Mouse (Mus musculus): ENCODE results near the gene Rimklb. TPM values are rescaled to one million over a fixed set of nuclear protein-coding genes. Genes with fewer than 3 reads are reported as not detected.
"Not testable (repeated sequence)": the region's sequence is repeated elsewhere in the genome, so short reads cannot be mapped to it uniquely, and the experiment has no call there.

Rimklb gene
- total and polyA plus RNA-seq, 3 experiments: 0.04 TPM; not detected in 2

- Histone ChIP-seq H3K4me3 (no peak overlapping the region), H3K4me1 (ENCODE audit: control insufficient read depth, insufficient read depth, low read length) (no peaks in the 10 kb centered on the region), H3K36me3 (ENCODE audit: control insufficient read depth, insufficient read depth, low read length) (no peaks in the 10 kb centered on the region), H3K27ac (no peak overlapping the region), H3K9ac (ENCODE audit: low read depth, low read length) (no peak overlapping the region), H3K27me3 (ENCODE audit: control insufficient read depth, insufficient read depth, low read length) (no peaks in the 10 kb centered on the region), H3K79me2 (replicated peaks; ENCODE audit: control insufficient read depth, insufficient read depth, low read length) (no peaks in the 10 kb centered on the region)
- intact Hi-C loops (cut with DNase I): no loop called here
- DNase-seq: no peak
- TF ChIP-seq POLR2A (IDR thresholded peaks at IDR 0.05; ENCODE audit: insufficient read depth, low read depth, low read length) (no peak), CTCF (IDR thresholded peaks at IDR 0.05) (peak; percentile 29)
- 81% methylated on average over 8 of the region's 8 CpGs for WGBS
Measured at GRCm38 (mm10) chr6:122523289-122523688, 24.7 kb upstream of the Rimklb start.

- Histone ChIP-seq H3K9ac (ENCODE audit: low read depth, low read length) (no peak overlapping the region), H3K4me3 (no peak overlapping the region), H3K36me3 (ENCODE audit: control insufficient read depth, insufficient read depth, low read length) (no peaks in the 10 kb centered on the region), H3K4me1 (ENCODE audit: control insufficient read depth, insufficient read depth, low read length) (no peaks in the 10 kb centered on the region), H3K79me2 (replicated peaks; ENCODE audit: control insufficient read depth, insufficient read depth, low read length) (no peaks in the 10 kb centered on the region), H3K27me3 (ENCODE audit: control insufficient read depth, insufficient read depth, low read length) (no peaks in the 10 kb centered on the region), H3K27ac (no peak overlapping the region)
- DNase-seq: no peak
- TF ChIP-seq CTCF (IDR thresholded peaks at IDR 0.05): no peak
- no peak for TF ChIP-seq POLR2A (IDR thresholded peaks at IDR 0.05; ENCODE audit: insufficient read depth, low read depth, low read length)
- TF ChIP-seq EP300 (IDR thresholded peaks at IDR 0.05; ENCODE audit: insufficient read depth, low read depth, low read length): no peak
- intact Hi-C loops (cut with DNase I): no loop called here
- 67% methylated on average over 9 of the region's 9 CpGs for WGBS
Measured at GRCm38 (mm10) chr6:122522595-122522994, 24.0 kb upstream of the Rimklb start.

- 25% methylated on average over 2 of the region's 2 CpGs for WGBS
- Histone ChIP-seq H3K79me2 (replicated peaks; ENCODE audit: control insufficient read depth, insufficient read depth, low read length) (no peaks in the 10 kb centered on the region), H3K9ac (ENCODE audit: low read depth, low read length) (no peak overlapping the region), H3K36me3 (ENCODE audit: control insufficient read depth, insufficient read depth, low read length) (no peaks in the 10 kb centered on the region), H3K4me1 (ENCODE audit: control insufficient read depth, insufficient read depth, low read length) (no peaks in the 10 kb centered on the region), H3K4me3 (no peak overlapping the region), H3K27ac (no peak overlapping the region), H3K27me3 (ENCODE audit: control insufficient read depth, insufficient read depth, low read length) (no peaks in the 10 kb centered on the region)
- DNase-seq: no peak
- TF ChIP-seq EP300 (IDR thresholded peaks at IDR 0.05; ENCODE audit: insufficient read depth, low read depth, low read length) (no peak), CTCF (IDR thresholded peaks at IDR 0.05) (peak; percentile 85), POLR2A (IDR thresholded peaks at IDR 0.05; ENCODE audit: insufficient read depth, low read depth, low read length) (no peak)
- intact Hi-C loops (cut with DNase I): loop anchor here (2.0 kb wide), 1 partner anchor 117 kb away; no protein-coding TSS in a partner anchor
Measured at GRCm38 (mm10) chr6:122519384-122519783, 20.8 kb upstream of the Rimklb start.

- peak overlapping the region; percentile 27 for H3K27ac ChIP-seq
- H3K4me1 ChIP-seq (ENCODE audit: control insufficient read depth, insufficient read depth, low read length): no peaks in the 10 kb centered on the region; the same call in 1 of the 2 replicates
- TF ChIP-seq POLR2A (IDR thresholded peaks at IDR 0.05; ENCODE audit: insufficient read depth, low read depth, low read length) (0 out of 2 replicates have a peak, but pooled peaks have one; percentile 25), EP300 (IDR thresholded peaks at IDR 0.05; ENCODE audit: insufficient read depth, low read depth, low read length) (no peak), CTCF (IDR thresholded peaks at IDR 0.05) (no peak)
- H3K27me3 ChIP-seq (ENCODE audit: control insufficient read depth, insufficient read depth, low read length): no peaks in the 10 kb centered on the region
- intact Hi-C loops (cut with DNase I): loop anchor here (2.0 kb wide), 1 partner anchor 115 kb away; no protein-coding TSS in a partner anchor
- H3K36me3 ChIP-seq (ENCODE audit: control insufficient read depth, insufficient read depth, low read length): no peaks in the 10 kb centered on the region
- H3K4me3 ChIP-seq: no peak overlapping the region
- WGBS: 56% methylated on average over 1 of the region's 1 CpGs
- DNase-seq: peak in 1 of 2 experiments; percentile 46
- H3K9ac ChIP-seq (ENCODE audit: low read depth, low read length): no peak overlapping the region
- no peaks in the 10 kb centered on the region for H3K79me2 ChIP-seq (replicated peaks; ENCODE audit: control insufficient read depth, insufficient read depth, low read length)
Measured at GRCm38 (mm10) chr6:122517668-122518067, 19.1 kb upstream of the Rimklb start.

GRCm38 (mm10) chr6:122515762-122516161 lies 17.2 kb upstream of the Rimklb start:
- H3K79me2 ChIP-seq (replicated peaks; ENCODE audit: control insufficient read depth, insufficient read depth, low read length): not testable (repeated sequence)

GRCm38 (mm10) chr6:122514312-122514711 lies 15.8 kb upstream of the Rimklb start:
- intact Hi-C loops (cut with DNase I): no loop called here
- H3K4me1 ChIP-seq (ENCODE audit: control insufficient read depth, insufficient read depth, low read length): no peaks in the 10 kb centered on the region; the same call in 1 of the 2 replicates
- peak overlapping the region; percentile 60; the same call in 1 of the 2 replicates for H3K27ac ChIP-seq
- no peaks in the 10 kb centered on the region for H3K27me3 ChIP-seq (ENCODE audit: control insufficient read depth, insufficient read depth, low read length)
- H3K36me3 ChIP-seq (ENCODE audit: control insufficient read depth, insufficient read depth, low read length): no peaks in the 10 kb centered on the region
- peak overlapping the region; percentile 28; the same call in 1 of the 2 replicates for H3K4me3 ChIP-seq
- H3K9ac ChIP-seq (ENCODE audit: low read depth, low read length): no peak overlapping the region; the same call in 1 of the 2 replicates
- no peak for TF ChIP-seq EP300 (IDR thresholded peaks at IDR 0.05; ENCODE audit: insufficient read depth, low read depth, low read length)
- TF ChIP-seq POLR2A (IDR thresholded peaks at IDR 0.05; ENCODE audit: insufficient read depth, low read depth, low read length): no peak
- no peak for TF ChIP-seq CTCF (IDR thresholded peaks at IDR 0.05)
- 80% methylated on average over 3 of the region's 3 CpGs for WGBS
- no peak for DNase-seq
- no peaks in the 10 kb centered on the region for H3K79me2 ChIP-seq (replicated peaks; ENCODE audit: control insufficient read depth, insufficient read depth, low read length)

More at GRCm38 (mm10) chr6:122515762-122516161, 17.2 kb upstream of the Rimklb start:
- H3K27ac ChIP-seq; H3K36me3 ChIP-seq (ENCODE audit: control insufficient read depth, insufficient read depth, low read length); intact Hi-C loops (cut with DNase I); DNase-seq; H3K4me3 ChIP-seq; H3K4me1 ChIP-seq (ENCODE audit: control insufficient read depth, insufficient read depth, low read length); H3K9ac ChIP-seq (ENCODE audit: low read depth, low read length); H3K27me3 ChIP-seq (ENCODE audit: control insufficient read depth, insufficient read depth, low read length): not testable (repeated sequence)
- 86% methylated on average over 2 of the region's 2 CpGs for WGBS
